Mouse (Mus musculus) limb, embryonic 14.5 days (tissue): ENCODE measurements around the gene Coq2. TPM values are rescaled to one million over a fixed set of nuclear protein-coding genes. Genes with fewer than 3 reads are reported as not detected.

ENCODE experiments used
- ATAC-seq: fragments of 200-750 bp; cut with Nextera tagmentation; 2 replicates; pipeline ENCODE4 v1.8.0; 2017; ENCODE audit warnings: low read depth, moderate number of reproducible peaks, moderate TSS enrichment; ENCODE audit not compliant: low FRiP score
- DNase-seq: peaks from one replicate; pipeline ENCODE4 v3.0.0-alpha.2; 2015; ENCODE audit warnings: low spot score
- H3K27ac ChIP-seq: fragments of 300-500 bp; sonication (generic); replicated peaks from 2 replicates; pipeline ENCODE4 v1.5.1; 2014; ENCODE audit warnings: low read depth, mild to moderate bottlenecking, low read length, moderate library complexity, mixed read lengths
- H3K27me3 ChIP-seq: fragments of 300-500 bp; sonication (generic); 2 replicates; pipeline ENCODE4 v1.6.1; 2014; ENCODE audit warnings: low read length, mixed read lengths; ENCODE audit not compliant: control insufficient read depth, insufficient read depth
- H3K36me3 ChIP-seq: fragments of 300-500 bp; sonication (generic); 2 replicates; pipeline ENCODE4 v1.6.1; 2014; ENCODE audit warnings: mild to moderate bottlenecking, low read length, moderate library complexity, mixed read lengths; ENCODE audit not compliant: control insufficient read depth, insufficient read depth
- H3K4me1 ChIP-seq: fragments of 300-500 bp; sonication (generic); 2 replicates; pipeline ENCODE4 v1.6.1; 2014; ENCODE audit warnings: antibody characterized with exemption, low read length, mixed read lengths; ENCODE audit not compliant: control insufficient read depth, insufficient read depth
- H3K4me2 ChIP-seq: fragments of 300-500 bp; sonication (generic); replicated peaks from 2 replicates; pipeline ENCODE4 v1.6.1; 2014; ENCODE audit warnings: low read depth, mild to moderate bottlenecking, low read length, moderate library complexity; ENCODE audit not compliant: severe bottlenecking
- H3K4me3 ChIP-seq: fragments of 300-500 bp; sonication (generic); replicated peaks from 2 replicates; pipeline ENCODE4 v1.5.1; 2014; ENCODE audit warnings: low read length
- H3K9ac ChIP-seq: fragments of 300-500 bp; sonication (generic); 2 replicates; pipeline ENCODE4 v1.6.1; 2014; ENCODE audit warnings: mild to moderate bottlenecking, low read depth, low read length, moderate library complexity; ENCODE audit not compliant: severe bottlenecking
- H3K9me3 ChIP-seq: fragments of 300-500 bp; sonication (generic); 2 replicates; pipeline ENCODE4 v1.6.1; 2016; ENCODE audit warnings: low read length; ENCODE audit not compliant: control insufficient read depth
- POLR2A ChIP-seq: fragments of 200-500 bp; IDR thresholded peaks from 2 replicates; pipeline ENCODE4 v1.8.0; 2012; ENCODE audit warnings: inconsistent platforms, mild to moderate bottlenecking, moderate library complexity, borderline replicate concordance; ENCODE audit not compliant: insufficient read depth, insufficient read length; ENCODE audit errors: extremely low read depth
- WGBS: fragments of 180-500 bp; shearing (Covaris S2); extraction: QIAGEN DNeasy Blood & Tissue Kit; methylation state at CpG from one replicate; pipeline ENCODE4 v1.1.7; 2014; 5-methylcytosine and 5-hydroxymethylcytosine counted together
- polyA plus RNA-seq, 2 experiments: library from polyadenylated mRNA; depleted of rRNA in 1 of 2; stranded (reverse) in 1 of 2; unstranded in 1 of 2; fragments of >200 nt; fragmentation: Nextera tagmentation in 1 of 2; extraction: Ambion mirVana in 1 of 2; gene quantifications; 2 replicates each; pipeline versions ENCODE4 v1.2.1 to v1.2.3; 2012 to 2014

Coq2 gene
- polyA plus RNA-seq, 2 experiments: 56.2 to 91.2 TPM

GRCm38 (mm10) chr5:100672403-100672802, 2.5 kb downstream of the Coq2 start:
- ATAC-seq (no peak), DNase-seq (no peak)
- H3K4me2 ChIP-seq: no peak overlapping the region
- H3K36me3 ChIP-seq: no peaks in the 10 kb centered on the region
- 71% methylated on average over 4 of the region's 4 CpGs for WGBS
- H3K9me3 ChIP-seq: no peaks in the 10 kb centered on the region
- no peak overlapping the region for H3K9ac ChIP-seq
- no peak for TF ChIP-seq POLR2A
- peaks cover 9% of the 10 kb centered on the region for H3K4me1 ChIP-seq
- H3K27ac ChIP-seq: no peak overlapping the region
- no peaks in the 10 kb centered on the region for H3K27me3 ChIP-seq
- no peak overlapping the region for H3K4me3 ChIP-seq

- WGBS: 66% methylated on average over 3 of the region's 3 CpGs
- no peak for DNase-seq
- no peak overlapping the region for H3K9ac ChIP-seq
These were observed 3.0 kb downstream of the Coq2 start for GRCm38 (mm10) chr5:100671897-100672296.

GRCm38 (mm10) chr5:100671398-100671797, 3.5 kb downstream of the Coq2 start:
- DNase-seq (peak; percentile 41), ATAC-seq (no peak)
- Histone ChIP-seq H3K4me1 (peaks cover 9% of the 10 kb centered on the region), H3K36me3 (peaks cover 2% of the 10 kb centered on the region), H3K27me3 (no peaks in the 10 kb centered on the region), H3K4me3 (no peak overlapping the region), H3K9me3 (no peaks in the 10 kb centered on the region), H3K27ac (no peak overlapping the region), H3K4me2 (no peak overlapping the region), H3K9ac (no peak overlapping the region)
- WGBS: 34% methylated on average over 5 of the region's 5 CpGs
- TF ChIP-seq POLR2A: no peak

More at GRCm38 (mm10) chr5:100671897-100672296, 3.0 kb downstream of the Coq2 start:
- no peak for TF ChIP-seq POLR2A
- no peaks in the 10 kb centered on the region for H3K9me3 ChIP-seq
- ATAC-seq: no peak
- no peaks in the 10 kb centered on the region for H3K36me3 ChIP-seq
- peaks cover 9% of the 10 kb centered on the region for H3K4me1 ChIP-seq
- no peak overlapping the region for H3K27ac ChIP-seq
- no peaks in the 10 kb centered on the region for H3K27me3 ChIP-seq
- no peak overlapping the region for H3K4me3 ChIP-seq
- no peak overlapping the region for H3K4me2 ChIP-seq

GRCm38 (mm10) chr5:100666965-100667364, 8.0 kb downstream of the Coq2 start:
- 56% methylated on average over 1 of the region's 1 CpGs for WGBS
- no peak overlapping the region for H3K9ac ChIP-seq

GRCm38 (mm10) chr5:100663854-100664253, 11.1 kb downstream of the Coq2 start:
- TF ChIP-seq POLR2A: no peak
- Histone ChIP-seq H3K4me3 (no peak overlapping the region), H3K27ac (no peak overlapping the region), H3K36me3 (peaks cover 48% of the 10 kb centered on the region), H3K4me1 (no peaks in the 10 kb centered on the region), H3K9me3 (no peaks in the 10 kb centered on the region), H3K27me3 (no peaks in the 10 kb centered on the region), H3K9ac (no peak overlapping the region), H3K4me2 (no peak overlapping the region)
- DNase-seq: peak; percentile 20
- WGBS: 59% methylated on average over 5 of the region's 5 CpGs
- ATAC-seq: no peak

More at GRCm38 (mm10) chr5:100666965-100667364, 8.0 kb downstream of the Coq2 start:
- DNase-seq (no peak), ATAC-seq (no peak)
- Histone ChIP-seq H3K4me1 (no peaks in the 10 kb centered on the region), H3K27me3 (no peaks in the 10 kb centered on the region), H3K27ac (no peak overlapping the region), H3K9me3 (no peaks in the 10 kb centered on the region), H3K4me2 (no peak overlapping the region), H3K36me3 (peaks cover 22% of the 10 kb centered on the region), H3K4me3 (no peak overlapping the region)
- no peak for TF ChIP-seq POLR2A

GRCm38 (mm10) chr5:100663011-100663410, 11.9 kb downstream of the Coq2 start:
- Histone ChIP-seq H3K9ac (no peak overlapping the region), H3K27ac (no peak overlapping the region), H3K36me3 (peaks cover 56% of the 10 kb centered on the region), H3K4me2 (no peak overlapping the region), H3K4me3 (no peak overlapping the region), H3K4me1 (no peaks in the 10 kb centered on the region), H3K27me3 (no peaks in the 10 kb centered on the region), H3K9me3 (no peaks in the 10 kb centered on the region)
- no peak for DNase-seq
- no peak for TF ChIP-seq POLR2A
- WGBS: 89% methylated on average over 6 of the region's 6 CpGs
- no peak for ATAC-seq
